Mouse (Mus musculus) lung, adult 2 months (tissue): ENCODE results near the gene Nbr1. TPM values are rescaled to one million over a fixed set of nuclear protein-coding genes. Genes with fewer than 3 reads are reported as not detected.
"Not testable (repeated sequence)": the region's sequence is repeated elsewhere in the genome, so short reads cannot be mapped to it uniquely, and the experiment has no call there.

Experiments used
- DNase-seq: peaks from one replicate; pipeline ENCODE4 v3.0.0; 2022
- H3K4me1 ChIP-seq: fragments of 200-500 bp; 2 replicates; pipeline ENCODE4 v1.6.1; 2011; ENCODE audit warnings: low read length; ENCODE audit not compliant: control insufficient read depth, insufficient read depth
- H3K4me3 ChIP-seq: fragments of 200-500 bp; replicated peaks from 2 replicates; pipeline ENCODE3; 2011; ENCODE audit warnings: low read depth, mild to moderate bottlenecking, control low read depth, low read length; ENCODE audit errors: extremely low read depth
- CTCF ChIP-seq: fragments of 200-500 bp; IDR thresholded peaks from 2 replicates; pipeline ENCODE4 v1.5.1; 2011; ENCODE audit warnings: mild to moderate bottlenecking, low read length, control low read depth; ENCODE audit not compliant: insufficient read depth
- POLR2A ChIP-seq: fragments of 200-500 bp; IDR thresholded peaks from 2 replicates; pipeline ENCODE4 v1.6.1; 2011; ENCODE audit warnings: low read depth, mild to moderate bottlenecking, control low read depth, low read length, borderline replicate concordance; ENCODE audit errors: extremely low read depth
- WGBS: fragments of 180-500 bp; shearing (Covaris S2); methylation state at CpG from one replicate; pipeline ENCODE4 v1.1.7; 2018; 5-methylcytosine and 5-hydroxymethylcytosine counted together
- polyA plus RNA-seq: library from polyadenylated mRNA; depleted of rRNA; stranded (reverse); fragments of >200 nt; gene quantifications from 2 replicates; pipeline ENCODE4 v1.2.3, GENCODE M21; 2012

Gene Nbr1
- polyA plus RNA-seq, 1 experiment = 116 TPM

- 62% methylated on average over 6 of the region's 6 CpGs for WGBS
- peaks cover 4% of the 10 kb centered on the region; the same call in 1 of the 2 replicates for H3K4me1 ChIP-seq
- TF ChIP-seq POLR2A = no peak
- TF ChIP-seq CTCF = no peak
- H3K4me3 ChIP-seq = no peak overlapping the region
- DNase-seq = no peak
These were observed 29.3 kb downstream of the Nbr1 start for GRCm38 (mm10) chr11:101581081-101581764.

DNA sequence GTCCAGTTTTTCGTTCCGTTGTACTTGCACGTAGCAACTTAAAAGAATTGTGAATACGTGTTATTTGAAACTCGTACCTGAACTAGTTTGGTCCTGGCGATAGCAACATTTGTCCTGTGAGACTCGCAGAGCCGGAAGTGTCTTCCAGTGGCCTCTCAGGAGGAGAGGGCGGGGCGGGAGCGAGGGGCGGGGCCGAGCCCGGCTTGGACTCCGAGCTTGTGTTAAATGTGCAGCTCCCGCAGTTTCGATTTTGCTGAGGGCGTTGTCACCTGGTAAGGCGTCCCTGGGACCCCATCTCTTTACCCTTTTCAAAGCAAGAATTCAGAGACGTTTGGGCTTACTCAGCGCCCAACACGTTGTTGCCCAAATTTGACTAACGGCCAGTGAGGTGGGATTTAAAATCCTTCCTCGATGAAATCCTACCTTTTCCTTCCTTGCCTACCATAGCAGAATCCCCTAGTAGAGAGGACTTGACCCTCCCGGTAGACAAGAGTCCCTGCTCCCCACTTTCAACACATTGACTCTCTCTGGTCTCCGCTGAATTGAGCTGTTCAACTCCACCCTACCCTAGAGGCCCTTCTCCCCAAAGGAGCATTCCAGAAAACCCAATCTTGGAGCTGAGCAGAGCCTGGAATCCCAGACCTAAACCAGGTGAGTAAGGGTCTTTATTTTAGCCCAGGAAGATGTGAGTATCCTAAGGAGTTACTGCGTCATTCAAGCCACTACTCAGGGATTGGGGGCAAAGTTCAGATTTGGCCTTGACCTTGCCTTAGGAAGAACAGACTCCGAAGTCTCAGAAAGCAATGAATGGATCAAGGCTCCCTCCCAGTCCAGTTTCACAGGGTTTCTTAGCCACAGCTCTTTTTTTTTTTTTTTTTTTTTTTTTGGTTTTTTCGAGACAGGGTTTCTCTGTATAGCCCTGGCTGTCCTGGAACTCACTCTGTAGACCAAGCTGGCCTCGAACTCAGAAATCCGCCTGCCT lies 30.4 kb downstream of the Nbr1 start, which contains the start of gene Tmem106a:
Tmem106a (plus strand) TSS at position 189 of the 982 bp plus-strand sequence.
- Histone ChIP-seq H3K4me3 (peak within 1 kb of the TSS; percentile 61), H3K4me1 (peaks cover 4% of the 10 kb centered on the region; the same call in 1 of the 2 replicates)
- 16% methylated on average over 30 of the region's 31 CpGs for WGBS
- DNase-seq = peak; percentile 64
- TF ChIP-seq POLR2A = 0 out of 2 replicates have a peak, but pooled peaks have one; percentile 40
- no peak for TF ChIP-seq CTCF

- WGBS = 73% methylated on average over 2 of the region's 2 CpGs
- DNase-seq = no peak
- no peak overlapping the region for H3K4me3 ChIP-seq
These were observed 31.3 kb downstream of the Nbr1 start for GRCm38 (mm10) chr11:101583205-101583604.

GRCm38 (mm10) chr11:101585031-101585430 lies 33.1 kb downstream of the Nbr1 start:
- H3K4me3 ChIP-seq, DNase-seq, H3K4me1 ChIP-seq: not testable (repeated sequence)
- 100% methylated on average over 1 of the region's 1 CpGs for WGBS

More at GRCm38 (mm10) chr11:101583205-101583604, 31.3 kb downstream of the Nbr1 start:
- TF ChIP-seq POLR2A = no peak
- TF ChIP-seq CTCF = no peak
- peaks cover 4% of the 10 kb centered on the region; the same call in 1 of the 2 replicates for H3K4me1 ChIP-seq

DNA sequence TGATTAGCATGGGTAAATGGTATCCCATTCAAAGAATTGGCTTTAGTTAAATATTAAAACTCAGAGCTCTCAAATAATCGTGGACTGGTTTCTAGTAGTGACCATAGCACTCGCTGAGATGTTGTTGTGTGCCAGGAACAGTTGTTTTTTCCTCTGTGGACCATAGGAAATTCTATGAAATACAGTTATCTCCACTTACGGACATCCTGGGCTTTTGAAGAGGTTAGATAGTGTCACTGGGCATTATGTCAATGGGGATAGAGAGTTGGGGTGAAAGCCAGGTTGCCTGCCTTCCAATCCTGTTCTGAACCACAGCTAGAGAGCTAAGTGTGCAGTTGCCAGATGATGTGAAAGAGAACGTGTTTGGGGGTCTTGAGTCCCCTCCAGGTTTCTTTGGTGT lies 33.9 kb downstream of the Nbr1 start:
- no peak for DNase-seq
- TF ChIP-seq CTCF = no peak
- no peak for TF ChIP-seq POLR2A
- H3K4me1 ChIP-seq = peaks cover 4% of the 10 kb centered on the region; the same call in 1 of the 2 replicates
- H3K4me3 ChIP-seq = no peak overlapping the region
- WGBS = 69% methylated on average over 4 of the region's 4 CpGs

DNA sequence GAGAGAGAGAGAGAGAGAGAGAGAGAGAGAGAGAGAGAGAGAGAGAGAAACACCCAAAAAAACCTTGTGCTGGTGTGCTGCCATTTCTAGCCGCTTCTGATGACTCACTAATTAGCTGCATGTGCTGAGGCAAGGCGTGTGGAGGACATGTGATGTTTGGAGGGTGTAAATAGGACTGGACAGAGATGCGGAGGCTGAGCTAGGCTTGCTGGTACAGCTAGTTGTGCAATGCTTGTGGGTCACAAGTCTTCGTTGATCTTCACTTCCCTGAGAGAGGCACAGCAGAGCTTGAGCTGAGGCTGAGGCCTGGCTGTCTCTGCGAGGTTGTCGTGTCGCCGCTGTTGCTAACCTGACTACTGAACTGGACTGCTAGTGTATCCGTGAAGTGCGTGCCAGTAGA lies 35.7 kb downstream of the Nbr1 start:
- H3K4me1 ChIP-seq = no peaks in the 10 kb centered on the region; the same call in 1 of the 2 replicates
- TF ChIP-seq CTCF = no peak
- TF ChIP-seq POLR2A = no peak
- WGBS = 88% methylated on average over 10 of the region's 10 CpGs
- no peak overlapping the region for H3K4me3 ChIP-seq
- DNase-seq = no peak

DNA sequence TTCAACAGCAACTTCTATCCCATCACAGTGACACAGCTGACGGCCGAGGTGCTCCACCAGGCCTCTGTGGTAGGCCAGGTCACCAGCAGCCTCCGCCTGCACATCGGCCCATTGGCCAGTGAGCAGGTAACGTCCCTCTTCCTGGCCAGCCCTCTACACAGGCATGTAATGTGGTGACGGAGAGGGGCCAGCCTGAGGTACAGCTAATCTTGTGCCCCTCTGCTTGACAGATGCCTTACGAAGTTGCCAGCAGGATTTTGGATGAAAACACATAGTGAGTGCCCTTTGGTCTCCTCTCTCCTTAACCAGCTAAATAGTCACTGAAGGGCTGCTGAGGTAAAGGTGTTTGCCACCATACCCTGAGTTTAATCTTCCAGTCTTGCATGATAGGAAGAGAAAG lies 36.9 kb downstream of the Nbr1 start:
- TF ChIP-seq POLR2A (no peak), CTCF (no peak)
- H3K4me3 ChIP-seq = no peak overlapping the region
- no peak for DNase-seq
- WGBS = 89% methylated on average over 7 of the region's 7 CpGs
- H3K4me1 ChIP-seq = no peaks in the 10 kb centered on the region

DNA sequence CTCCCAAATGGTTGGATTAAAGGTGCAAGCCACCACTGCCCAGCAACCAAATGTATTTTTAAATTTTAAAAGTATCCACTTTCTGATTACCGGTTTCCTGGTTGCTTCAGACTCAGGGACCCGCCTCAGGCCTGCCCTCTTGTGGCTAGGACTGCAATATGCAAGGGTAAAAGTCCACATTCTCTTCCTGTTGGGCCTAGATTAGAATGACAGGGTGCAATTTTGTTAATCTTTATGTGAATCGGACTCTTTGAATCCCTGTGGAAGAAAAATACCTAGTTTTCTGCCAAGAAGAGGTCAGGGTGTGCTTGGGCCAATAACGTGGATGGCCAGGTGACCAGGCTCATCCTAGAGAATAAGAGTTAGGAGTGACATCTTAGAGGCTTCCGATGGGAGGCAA lies 37.5 kb downstream of the Nbr1 start:
- peak; percentile 54 for DNase-seq

DNA sequence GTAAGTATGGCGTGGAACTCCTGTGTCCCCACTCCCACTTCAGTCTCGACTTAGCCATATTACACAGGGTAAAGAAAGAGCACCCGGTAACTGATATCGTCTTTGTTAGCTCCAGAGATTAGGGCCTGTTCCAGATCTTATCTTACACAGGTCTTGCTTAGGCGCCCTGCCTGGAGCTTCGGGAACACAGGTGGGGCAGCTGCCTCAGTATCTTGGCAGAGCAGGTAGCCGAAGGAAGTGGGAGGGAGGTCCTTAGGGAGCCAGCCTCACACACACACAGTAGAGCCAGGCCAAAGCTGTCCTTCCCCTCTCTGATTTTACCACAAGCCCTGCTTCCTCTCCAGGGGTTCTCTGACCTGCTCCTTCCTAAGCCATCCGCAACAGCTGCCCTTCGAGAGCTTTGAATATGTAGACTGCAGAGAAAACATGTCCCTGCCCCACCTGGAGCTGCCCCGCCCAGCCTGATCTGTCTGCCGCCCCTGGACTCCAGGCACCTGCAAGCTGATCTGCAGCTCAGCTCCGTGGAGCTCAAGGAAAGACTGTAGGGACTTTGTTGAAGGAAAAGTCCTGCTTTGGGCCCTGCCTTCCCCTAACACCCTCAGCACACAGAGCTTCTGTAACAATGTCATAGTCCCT lies 38.2 kb downstream of the Nbr1 start:
- no peaks in the 10 kb centered on the region for H3K4me1 ChIP-seq
- H3K4me3 ChIP-seq = no peak overlapping the region
- WGBS = 78% methylated on average over 12 of the region's 12 CpGs
- no peak for TF ChIP-seq CTCF
- no peak for TF ChIP-seq POLR2A
- DNase-seq = no peak

More for the DNA sequence above, 37.5 kb downstream of the Nbr1 start:
- WGBS = 26% methylated on average over 5 of the region's 5 CpGs
- TF ChIP-seq POLR2A (no peak), CTCF (peak; percentile 78)
- H3K4me1 ChIP-seq = no peaks in the 10 kb centered on the region
- H3K4me3 ChIP-seq = no peak overlapping the region
